Mouse (Mus musculus): ENCODE data around the gene Tmem217. TPM values are rescaled to one million over a fixed set of nuclear protein-coding genes. Genes with fewer than 3 reads are reported as not detected.

The Tmem217 gene
- 0.19 TPM in 1 of 2 replicates, not detected in the other for polyA plus RNA-seq (2012; rRNA removed)

DNA sequence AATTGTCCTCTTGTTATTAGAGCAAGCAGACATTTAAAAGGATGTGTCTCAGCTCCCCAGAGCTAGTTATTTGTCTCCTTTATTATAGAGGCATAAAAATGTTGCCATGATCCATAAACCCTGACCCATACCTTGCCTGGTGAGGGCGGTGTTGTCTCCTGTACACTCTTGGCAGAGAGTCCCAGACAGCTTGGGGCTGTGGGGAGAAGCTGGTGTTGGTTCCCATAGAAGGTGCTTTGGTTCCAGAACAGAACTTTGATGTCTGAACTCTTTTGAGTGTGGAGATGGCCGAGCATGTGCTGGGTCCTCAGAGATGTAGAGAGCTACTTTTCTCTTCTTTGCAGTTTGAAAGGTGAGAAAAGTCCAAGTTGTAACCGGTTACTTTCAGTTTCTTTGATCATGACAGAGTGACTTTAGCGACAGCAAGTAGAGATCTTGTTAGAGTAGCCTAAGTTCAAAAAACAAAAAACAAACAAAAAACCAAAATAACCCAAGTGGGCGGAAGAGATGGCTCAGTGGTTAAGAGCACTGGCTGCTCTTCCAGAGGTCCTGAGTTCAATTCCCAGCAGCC lies at the start of gene Tmem217:
Tmem217 (minus strand) TSS at position 224 of the 571 bp plus-strand sequence.

DNA sequence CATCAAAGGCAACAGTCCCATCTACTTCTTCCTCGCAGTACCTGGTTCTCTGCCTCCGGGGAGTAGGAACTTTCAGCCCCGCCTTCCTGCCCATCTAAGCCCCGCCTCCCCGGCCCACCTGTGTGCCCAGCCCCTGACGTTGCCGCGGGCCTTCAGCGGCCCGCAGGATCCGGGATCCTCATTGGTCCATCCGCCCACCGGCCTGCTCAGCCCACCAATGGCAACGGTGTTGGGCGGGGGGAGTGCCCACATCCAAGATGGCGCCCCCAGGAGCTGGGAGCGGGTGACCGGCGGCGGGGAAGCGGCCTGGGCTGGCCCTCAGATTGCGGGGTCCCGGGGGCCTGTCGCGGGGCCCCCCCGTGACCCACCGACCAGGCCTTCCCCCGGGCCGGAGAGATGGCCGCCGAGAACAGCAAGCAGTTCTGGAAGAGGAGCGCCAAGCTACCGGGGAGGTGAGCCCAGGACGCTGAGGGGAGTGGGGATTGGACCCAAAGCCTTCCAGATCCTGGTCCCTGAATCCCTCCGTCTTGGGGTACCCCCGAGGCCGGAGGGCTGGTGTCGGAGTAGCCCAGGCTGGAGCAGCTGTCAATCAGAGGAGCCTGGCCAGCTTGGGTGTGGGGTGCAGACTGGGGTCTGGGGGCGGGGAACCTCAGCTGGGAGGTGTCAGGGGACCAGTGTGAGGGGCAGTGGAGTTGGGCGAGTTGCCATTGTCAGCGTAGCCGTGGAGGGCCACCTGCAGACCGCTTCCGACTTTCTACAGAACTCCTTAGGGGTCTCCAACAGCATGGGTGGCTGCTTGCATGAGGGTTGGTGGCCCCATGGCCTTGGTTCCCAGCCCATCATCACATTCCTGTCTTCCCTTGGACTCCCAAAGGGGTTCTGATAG lies 2.4 kb downstream of the Tmem217 start, which contains the start of the genes Gm17657 and Tbc1d22b:
Gm17657 (minus strand) TSS at position 96 of the 886 bp plus-strand sequence.
Tbc1d22b (plus strand) TSS at position 243 of the 886 bp plus-strand sequence.

DNA sequence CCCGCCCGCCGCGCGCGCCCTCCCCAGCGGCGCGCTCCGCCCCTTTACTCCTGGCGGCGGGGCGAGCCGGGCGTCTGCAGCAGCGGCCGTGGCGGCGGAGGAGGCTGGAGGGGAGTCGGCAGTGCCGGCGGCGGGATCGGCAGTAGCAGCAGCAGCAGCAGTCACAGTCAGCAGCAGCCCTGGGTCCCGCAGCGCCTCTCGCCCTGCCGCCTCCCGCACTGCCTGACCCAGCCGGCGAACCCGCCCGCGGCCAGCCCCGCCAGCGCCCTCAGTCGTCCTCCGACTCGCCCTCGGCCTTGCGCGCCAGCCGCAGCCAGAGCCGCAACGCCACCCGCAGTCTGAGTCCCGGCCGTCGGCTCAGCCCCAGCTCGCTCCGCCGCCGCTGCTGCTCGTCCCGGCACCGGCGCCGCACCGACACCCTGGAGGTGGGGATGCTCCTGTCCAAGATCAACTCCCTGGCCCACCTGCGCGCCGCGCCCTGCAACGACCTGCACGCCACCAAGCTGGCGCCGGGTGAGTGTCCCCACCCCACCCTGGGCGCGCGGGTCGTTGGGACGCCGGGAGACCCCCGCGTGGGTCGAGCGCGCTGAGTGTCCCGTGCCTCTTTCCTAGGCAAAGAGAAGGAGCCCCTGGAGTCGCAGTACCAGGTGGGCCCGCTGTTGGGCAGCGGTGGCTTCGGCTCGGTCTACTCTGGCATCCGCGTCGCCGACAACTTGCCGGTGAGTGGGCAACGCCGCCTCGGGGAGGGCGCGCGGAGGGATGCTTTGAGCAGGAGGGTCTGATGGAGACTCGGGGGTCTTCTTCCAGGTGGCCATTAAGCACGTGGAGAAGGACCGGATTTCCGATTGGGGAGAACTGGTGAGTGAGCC lies 61.2 kb downstream of the Tmem217 start, which contains the start of gene Pim1:
Pim1 (plus strand) TSS at position 41 of the 869 bp plus-strand sequence.

Other genes starting within 250 kb of the Tmem217 start
- 4.5 and 5.2 TPM in 2 replicates for gene Pi16, start 234.7 kb downstream of the Tmem217 start, polyA plus RNA-seq (2012; rRNA removed)
- 659 and 663 TPM in 2 replicates for gene Mtch1, start 204.5 kb downstream of the Tmem217 start, polyA plus RNA-seq (2012; rRNA removed)
- 11.3 and 13.4 TPM in 2 replicates for gene Fgd2, start 191.5 kb downstream of the Tmem217 start, polyA plus RNA-seq (2012; rRNA removed)
- gene Pim1, start 61.6 kb downstream of the Tmem217 start, polyA plus RNA-seq (2012; rRNA removed) = 8.8 and 10.0 TPM in 2 replicates
- 0.03 TPM in 1 of 2 replicates, not detected in the other for gene Gm17657, start 2.7 kb downstream of the Tmem217 start, polyA plus RNA-seq (2012; rRNA removed)
- gene Tbc1d22b, start 2.6 kb downstream of the Tmem217 start, polyA plus RNA-seq (2012; rRNA removed) = 28.6 and 34.0 TPM in 2 replicates
- gene Rnf8, start 62.4 kb upstream of the Tmem217 start, polyA plus RNA-seq (2012; rRNA removed) = 64.6 and 65.2 TPM in 2 replicates
- gene Gm28043, start 62.5 kb upstream of the Tmem217 start, polyA plus RNA-seq (2012; rRNA removed) = 3.0 and 3.2 TPM in 2 replicates
- 58.2 and 61.1 TPM in 2 replicates for gene Cmtr1, start 108.2 kb upstream of the Tmem217 start, polyA plus RNA-seq (2012; rRNA removed)
- 13.3 and 16.4 TPM in 2 replicates for gene Ccdc167, start 164.7 kb upstream of the Tmem217 start, polyA plus RNA-seq (2012; rRNA removed)